Mouse (Mus musculus) heart, adult 2 months (tissue): ENCODE data around the gene Pip5k1c.

Experiments
- CTCF ChIP-seq: fragments of 200-600 bp; IDR thresholded peaks from 2 replicates; pipeline ENCODE4 v1.8.1; 2022; ENCODE audit warnings: antibody characterized with exemption, mild to moderate bottlenecking, moderate library complexity
- POLR2A ChIP-seq: fragments of 200-500 bp; IDR thresholded peaks from 2 replicates; pipeline ENCODE4 v1.6.1; 2011; ENCODE audit warnings: mild to moderate bottlenecking, low read depth, low read length, control low read depth; ENCODE audit not compliant: insufficient read depth

DNA sequence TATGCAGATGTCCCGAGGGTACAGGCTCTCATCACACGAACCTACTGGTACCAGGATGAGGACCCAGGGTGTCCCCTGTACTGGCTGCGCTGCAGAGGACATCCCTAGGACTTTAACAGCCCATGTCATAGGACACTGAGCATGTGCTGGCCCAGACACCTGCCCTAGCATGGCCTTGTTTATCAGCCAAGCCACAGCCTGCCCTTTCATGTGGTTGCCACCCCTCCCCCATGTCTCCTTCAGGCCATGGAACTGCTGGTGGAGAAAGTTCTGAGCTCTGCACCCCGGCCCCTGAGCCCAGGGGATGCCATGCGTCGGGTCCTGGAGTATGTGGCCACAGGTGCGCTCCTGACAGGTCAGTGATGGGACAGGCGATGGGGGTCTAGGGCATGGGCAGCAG lies 43.3 kb upstream of the Pip5k1c start:
- TF ChIP-seq POLR2A (no peak), CTCF (no peak)
